Mouse (Mus musculus) cerebellum, adult 2 months (tissue): Measurements from ENCODE around the gene Wt1.
A peak's percentile ranks its signal among the peaks of the same experiment; 100 is the strongest.

Experiments
- CTCF ChIP-seq: fragments of 200-500 bp; IDR thresholded peaks from 2 replicates; pipeline ENCODE4 v1.5.1; 2011; ENCODE audit warnings: low read depth, mild to moderate bottlenecking, control low read depth, low read length, moderate library complexity, borderline replicate concordance; ENCODE audit not compliant: insufficient read depth
- POLR2A ChIP-seq: fragments of 200-500 bp; IDR thresholded peaks from 2 replicates; pipeline ENCODE4 v1.6.1; 2011; ENCODE audit warnings: low read length, control low read depth, borderline replicate concordance; ENCODE audit not compliant: insufficient read depth

GRCm38 (mm10) chr2:105188182-105188581, 61.9 kb downstream of the Wt1 start:
- TF ChIP-seq CTCF, result 0 out of 2 replicates have a peak, but pooled peaks have one; percentile 1
- TF ChIP-seq POLR2A, result no peak
